Mouse (Mus musculus) lung, adult 2 months (tissue): ENCODE measurements at regions not wholly inside any gene's neighbourhood (a gene's known extent, or its start where the extent isn't known, plus 50 kb on each side); places are given as distances from the start of the nearest gene placed in this dataset.

Source experiments
- DNase-seq: peaks from one replicate; pipeline ENCODE4 v3.0.0; 2022
- H3K4me1 ChIP-seq: fragments of 200-500 bp; 2 replicates; pipeline ENCODE4 v1.6.1; 2011; ENCODE audit warnings: low read length; ENCODE audit not compliant: control insufficient read depth, insufficient read depth
- H3K4me3 ChIP-seq: fragments of 200-500 bp; replicated peaks from 2 replicates; pipeline ENCODE3; 2011; ENCODE audit warnings: low read depth, mild to moderate bottlenecking, control low read depth, low read length; ENCODE audit errors: extremely low read depth
- CTCF ChIP-seq: fragments of 200-500 bp; IDR thresholded peaks from 2 replicates; pipeline ENCODE4 v1.5.1; 2011; ENCODE audit warnings: mild to moderate bottlenecking, low read length, control low read depth; ENCODE audit not compliant: insufficient read depth
- POLR2A ChIP-seq: fragments of 200-500 bp; IDR thresholded peaks from 2 replicates; pipeline ENCODE4 v1.6.1; 2011; ENCODE audit warnings: low read depth, mild to moderate bottlenecking, control low read depth, low read length, borderline replicate concordance; ENCODE audit errors: extremely low read depth
- whole genome bisulfite sequencing: fragments of 180-500 bp; shearing (Covaris S2); methylation state at CpG from one replicate; pipeline ENCODE4 v1.1.7; 2018; 5-methylcytosine and 5-hydroxymethylcytosine counted together

- WGBS: 67% methylated on average over 24 of the region's 24 CpGs
- no peak for DNase-seq
- Histone ChIP-seq H3K4me1 (no peaks in the 10 kb centered on the region), H3K4me3 (no peak overlapping the region)
- TF ChIP-seq CTCF: no peak
- no peak for TF ChIP-seq POLR2A
These were observed 55.5 kb downstream of the Gm5294 start for GRCm38 (mm10) chr5:138875180-138876076.

GRCm38 (mm10) chr5:138881649-138882226, 61.9 kb downstream of the Gm5294 start:
- WGBS: 60% methylated on average over 9 of the region's 9 CpGs
- Histone ChIP-seq H3K4me1 (no peaks in the 10 kb centered on the region), H3K4me3 (no peak overlapping the region)
- TF ChIP-seq CTCF: no peak
- no peak for TF ChIP-seq POLR2A
- DNase-seq: no peak

GRCm38 (mm10) chr5:138883573-138883972, 63.7 kb downstream of the Gm5294 start:
- WGBS: 73% methylated on average over 9 of the region's 9 CpGs
- TF ChIP-seq CTCF (no peak), POLR2A (no peak)
- DNase-seq: no peak
- Histone ChIP-seq H3K4me3 (no peak overlapping the region), H3K4me1 (no peaks in the 10 kb centered on the region)

GRCm38 (mm10) chr5:138885905-138886304, 66.0 kb downstream of the Gm5294 start:
- TF ChIP-seq POLR2A (no peak), CTCF (no peak)
- DNase-seq: no peak
- 58% methylated on average over 3 of the region's 3 CpGs for WGBS
- H3K4me1 ChIP-seq: peaks cover 2% of the 10 kb centered on the region; the same call in 1 of the 2 replicates
- H3K4me3 ChIP-seq: no peak overlapping the region

- Histone ChIP-seq H3K4me3 (no peak overlapping the region), H3K4me1 (peaks cover 2% of the 10 kb centered on the region; the same call in 1 of the 2 replicates)
- no peak for TF ChIP-seq CTCF
- no peak for TF ChIP-seq POLR2A
- WGBS: 51% methylated on average over 9 of the region's 9 CpGs
- DNase-seq: no peak
These were observed 68.9 kb downstream of the Gm5294 start for GRCm38 (mm10) chr5:138888749-138889148.

GRCm38 (mm10) chr5:138889760-138890159, 69.9 kb downstream of the Gm5294 start:
- DNase-seq: no peak
- Histone ChIP-seq H3K4me1 (peaks cover 2% of the 10 kb centered on the region; the same call in 1 of the 2 replicates), H3K4me3 (no peak overlapping the region)
- 53% methylated on average over 5 of the region's 5 CpGs for WGBS
- TF ChIP-seq CTCF: no peak
- TF ChIP-seq POLR2A: no peak

- H3K4me3 ChIP-seq: no peak overlapping the region
- WGBS: 94% methylated on average over 13 of the region's 13 CpGs
These were observed 74.6 kb downstream of the Gm5294 start for GRCm38 (mm10) chr5:138894496-138894895.

GRCm38 (mm10) chr5:138897255-138897654, 77.4 kb downstream of the Gm5294 start:
- DNase-seq: no peak
- Histone ChIP-seq H3K4me3 (no peak overlapping the region), H3K4me1 (no peaks in the 10 kb centered on the region)
- no peak for TF ChIP-seq POLR2A
- TF ChIP-seq CTCF: no peak

More at GRCm38 (mm10) chr5:138894496-138894895, 74.6 kb downstream of the Gm5294 start:
- no peaks in the 10 kb centered on the region for H3K4me1 ChIP-seq
- TF ChIP-seq CTCF (no peak), POLR2A (no peak)
- DNase-seq: no peak

GRCm38 (mm10) chr5:138898440-138898839, 78.6 kb downstream of the Gm5294 start:
- Histone ChIP-seq H3K4me3 (no peak overlapping the region), H3K4me1 (no peaks in the 10 kb centered on the region)
- WGBS: 48% methylated on average over 7 of the region's 7 CpGs
- TF ChIP-seq CTCF: no peak
- no peak for TF ChIP-seq POLR2A
- no peak for DNase-seq
